In the genomic region with DNA sequence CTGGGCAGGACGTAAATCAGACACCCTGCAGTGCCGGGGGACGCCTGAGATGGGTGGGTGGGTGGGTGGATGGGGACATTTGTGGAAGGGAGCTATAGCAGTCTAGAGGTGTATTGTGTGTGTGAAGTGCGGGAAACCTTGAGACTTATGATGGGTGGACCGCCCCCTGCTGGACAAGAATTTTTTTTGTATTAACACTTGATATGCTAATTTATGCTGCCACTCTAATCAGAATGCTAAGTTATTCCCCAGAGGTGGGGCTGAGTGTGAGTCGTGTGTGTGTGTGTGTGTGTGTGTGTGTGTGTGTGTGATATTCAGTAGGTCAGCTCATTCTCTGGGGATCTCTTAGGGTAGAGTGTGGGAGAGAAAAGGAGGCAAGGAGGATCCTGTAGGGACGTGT, we compare ENCODE assay signal across 8 mouse cellular contexts. TPM values are rescaled to one million over a fixed set of nuclear protein-coding genes. Genes with fewer than 3 reads are reported as not detected.
DNase-seq lines count a peak whose midpoint lies in the region; ATAC-seq and TF ChIP-seq lines count a peak whose summit lies in the region.

No protein-coding gene starts in this region.

- WGBS in forebrain, postnatal 0 days, result 12% methylated on average over 7 of the region's 7 CpGs
- WGBS in heart, embryonic 10.5 days, result 19% methylated on average over 7 of the region's 7 CpGs

- H3K27me3 ChIP-seq in forebrain, postnatal 0 days (ENCODE audit: insufficient read depth, low read length), result no peaks in the 10 kb centered on the region
- H3K27me3 ChIP-seq in heart, embryonic 10.5 days (ENCODE audit: insufficient read depth, poor library complexity, severe bottlenecking), result peaks cover 84% of the 10 kb centered on the region

- H3K36me3 ChIP-seq in forebrain, postnatal 0 days (ENCODE audit: insufficient read depth), result peaks cover 8% of the 10 kb centered on the region
- H3K36me3 ChIP-seq in heart, embryonic 10.5 days, result no peaks in the 10 kb centered on the region

- no peaks in the 10 kb centered on the region for H3K9me3 ChIP-seq in forebrain, postnatal 0 days (ENCODE audit: low read length)
- no peaks in the 10 kb centered on the region; the same call in 1 of the 2 replicates for H3K9me3 ChIP-seq in heart, embryonic 10.5 days

- peak overlapping the region; percentile 95 for H3K4me2 ChIP-seq in forebrain, postnatal 0 days (ENCODE audit: low read depth)

- peak overlapping the region; percentile 78; the same call in 1 of the 2 replicates for H3K9ac ChIP-seq in forebrain, postnatal 0 days

- H3K27ac ChIP-seq in forebrain, postnatal 0 days (ENCODE audit: low read depth, low read length), result peak overlapping the region; percentile 81
- no peak overlapping the region for H3K27ac ChIP-seq in heart, embryonic 10.5 days

- no peak for ATAC-seq in forebrain, postnatal 0 days
- no peak for ATAC-seq in erythroid progenitor cell, adult 5-6 weeks (replicated peaks; ENCODE audit: low FRiP score, poor library complexity, severe bottlenecking)

- peak overlapping the region; percentile 79 for H3K4me3 ChIP-seq in forebrain, postnatal 0 days (ENCODE audit: low read depth, low read length)
- no peak overlapping the region for H3K4me3 ChIP-seq in heart, embryonic 10.5 days

- peak; percentile 39 for DNase-seq in adrenal gland, postnatal 14 days
- DNase-seq in adrenal gland, postnatal 36 days, result no peak
- DNase-seq in thymus, postnatal 0 days (ENCODE audit: low spot score), result peak; percentile 65
- DNase-seq in thymus, postnatal 25 days, result no peak
- peak; percentile 85 for DNase-seq in forebrain, postnatal 0 days
- peak; percentile 79 for DNase-seq in mesoderm, embryonic 11.5 days (ENCODE audit: low read depth, low spot score)
- no peak for DNase-seq in heart, embryonic 10.5 days (ENCODE audit: low spot score)

- peak; percentile 65 for TF ChIP-seq CTCF in forebrain, postnatal 0 days (IDR thresholded peaks at IDR 0.05; ENCODE audit: low read depth)

- H3K4me1 ChIP-seq in forebrain, postnatal 0 days (ENCODE audit: insufficient read depth), result peaks cover 22% of the 10 kb centered on the region
- H3K4me1 ChIP-seq in heart, embryonic 10.5 days, result peaks cover 49% of the 10 kb centered on the region

RNA-seq across cellular contexts. Expression of gene Dpf1, which starts 2.9 kb away (rescaled TPM):
- total RNA-seq in adrenal gland, postnatal 14 days (2021), result 1.8 and 2.4 TPM in 2 replicates
- 1 to 10 TPM; 2.7 to 3.0 TPM for total RNA-seq in adrenal gland, postnatal 36 days (2021)
- 3.0 and 3.5 TPM in 2 replicates for polyA plus RNA-seq in thymus, postnatal 0 days (2015; fragmentation: Nextera tagmentation; extraction: Ambion mirVana)
- 246 and 291 TPM in 2 replicates for total RNA-seq in forebrain, postnatal 0 days (2014; rRNA removed)
- 243 and 248 TPM in 2 replicates for polyA plus RNA-seq in forebrain, postnatal 0 days (2015; fragmentation: Nextera tagmentation; extraction: Ambion mirVana)
- not detected in 2 replicates for total RNA-seq in erythroid progenitor cell, adult 5-6 weeks (2015; ENCODE audit: low replicate concordance)
- not detected in 2 replicates for total RNA-seq in erythroid progenitor cell, adult 5-6 weeks (2017; ENCODE audit: low replicate concordance)
- 2.5 and 8.7 TPM in 2 replicates for polyA plus RNA-seq in heart, embryonic 10.5 days (2016; fragmentation: Nextera tagmentation; extraction: Ambion mirVana)

RNA-seq across cellular contexts. Expression of gene Ppp1r14a, which starts 17.5 kb away (rescaled TPM):
- total RNA-seq in adrenal gland, postnatal 14 days (2021), result 10.9 and 12.4 TPM in 2 replicates
- 1 to 10 TPM; 3.6 to 4.9 TPM for total RNA-seq in adrenal gland, postnatal 36 days (2021)
- 3.1 and 3.4 TPM in 2 replicates for polyA plus RNA-seq in thymus, postnatal 0 days (2015; fragmentation: Nextera tagmentation; extraction: Ambion mirVana)
- 1.5 and 2.0 TPM in 2 replicates for total RNA-seq in forebrain, postnatal 0 days (2014; rRNA removed)
- 2.3 and 2.8 TPM in 2 replicates for polyA plus RNA-seq in forebrain, postnatal 0 days (2015; fragmentation: Nextera tagmentation; extraction: Ambion mirVana)
- total RNA-seq in erythroid progenitor cell, adult 5-6 weeks (2015; ENCODE audit: low replicate concordance), result not detected in 2 replicates
- not detected in 2 replicates for total RNA-seq in erythroid progenitor cell, adult 5-6 weeks (2017; ENCODE audit: low replicate concordance)
- 6.4 and 13.8 TPM in 2 replicates for polyA plus RNA-seq in heart, embryonic 10.5 days (2016; fragmentation: Nextera tagmentation; extraction: Ambion mirVana)

RNA-seq across cellular contexts. Expression of gene Spint2, which starts 24.9 kb away (rescaled TPM):
- total RNA-seq in adrenal gland, postnatal 14 days (2021), result 29.0 and 31.5 TPM in 2 replicates
- 10 to 100 TPM; 28.7 to 48.2 TPM for total RNA-seq in adrenal gland, postnatal 36 days (2021)
- polyA plus RNA-seq in thymus, postnatal 0 days (2015; fragmentation: Nextera tagmentation; extraction: Ambion mirVana), result 571 and 608 TPM in 2 replicates
- 32.3 and 36.7 TPM in 2 replicates for total RNA-seq in forebrain, postnatal 0 days (2014; rRNA removed)
- polyA plus RNA-seq in forebrain, postnatal 0 days (2015; fragmentation: Nextera tagmentation; extraction: Ambion mirVana), result 94.6 and 127 TPM in 2 replicates
- total RNA-seq in erythroid progenitor cell, adult 5-6 weeks (2015; ENCODE audit: low replicate concordance), result 4.2 and 7.9 TPM in 2 replicates
- 3.0 TPM in 1 of 2 replicates, not detected in the other for total RNA-seq in erythroid progenitor cell, adult 5-6 weeks (2017; ENCODE audit: low replicate concordance)
- 32.4 and 63.4 TPM in 2 replicates for polyA plus RNA-seq in heart, embryonic 10.5 days (2016; fragmentation: Nextera tagmentation; extraction: Ambion mirVana)

RNA-seq across cellular contexts. Expression of gene 2200002D01Rik, which starts 58.4 kb away (rescaled TPM):
- total RNA-seq in adrenal gland, postnatal 14 days (2021), result 2.4 and 2.7 TPM in 2 replicates
- total RNA-seq in adrenal gland, postnatal 36 days (2021), result 1 to 10 TPM; 2.7 to 3.3 TPM
- 7.8 and 9.6 TPM in 2 replicates for polyA plus RNA-seq in thymus, postnatal 0 days (2015; fragmentation: Nextera tagmentation; extraction: Ambion mirVana)
- 0.23 TPM in 1 of 2 replicates, not detected in the other for total RNA-seq in forebrain, postnatal 0 days (2014; rRNA removed)
- 0.67 and 0.82 TPM in 2 replicates for polyA plus RNA-seq in forebrain, postnatal 0 days (2015; fragmentation: Nextera tagmentation; extraction: Ambion mirVana)
- total RNA-seq in erythroid progenitor cell, adult 5-6 weeks (2015; ENCODE audit: low replicate concordance), result not detected in 2 replicates
- total RNA-seq in erythroid progenitor cell, adult 5-6 weeks (2017; ENCODE audit: low replicate concordance), result not detected in 2 replicates
- polyA plus RNA-seq in heart, embryonic 10.5 days (2016; fragmentation: Nextera tagmentation; extraction: Ambion mirVana), result 8.2 and 9.7 TPM in 2 replicates

Comparison
In these comparisons a context has a peak if more than half of its experiments do, and no peak if none do; other contexts are left out.
1. DNase-seq: peak in adrenal gland, postnatal 14 days (single experiment), thymus, postnatal 0 days (single experiment), forebrain, postnatal 0 days (single experiment) and mesoderm, embryonic 11.5 days (single experiment); none in adrenal gland, postnatal 36 days (0 of 2), thymus, postnatal 25 days (single experiment) and heart, embryonic 10.5 days (single experiment).
2. RNA of gene Dpf1, which starts 2.9 kb away (total RNA-seq): 246 to 291 TPM in forebrain, postnatal 0 days; 2.7 to 3.0 TPM in adrenal gland, postnatal 36 days, 1.8 to 2.4 TPM in adrenal gland, postnatal 14 days and not detected in erythroid progenitor cell, adult 5-6 weeks; every median in the first group is over 10 times any median in the second.